8 mouse cellular contexts compared by ENCODE assay signal in the genomic region with DNA sequence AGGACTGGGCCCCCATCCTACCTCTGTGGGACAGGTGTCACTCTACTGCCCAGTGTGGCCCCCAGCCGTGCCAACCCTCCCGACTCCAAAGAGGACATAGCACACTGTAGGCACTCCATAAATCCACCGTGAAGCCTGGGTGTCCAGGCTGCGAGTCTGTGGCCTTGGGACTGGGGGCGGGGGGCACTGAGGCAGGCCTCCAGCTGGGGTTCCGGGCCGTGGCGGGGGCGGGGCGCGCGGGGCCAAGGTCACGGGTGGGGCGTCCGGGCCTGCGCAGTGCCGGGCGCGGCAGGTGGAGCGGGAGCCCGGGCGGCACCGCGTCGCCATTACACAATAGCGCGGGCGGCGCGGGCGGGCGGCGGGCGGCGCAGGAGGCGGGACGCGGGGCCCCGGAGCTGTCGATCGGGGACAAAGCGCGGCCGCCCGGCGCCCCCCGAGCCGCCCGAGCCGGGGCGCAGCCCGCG. TPM values are rescaled to one million over a fixed set of nuclear protein-coding genes. Genes with fewer than 3 reads are reported as not detected.
DNase-seq lines count a peak whose midpoint lies in the region; ATAC-seq and TF ChIP-seq lines count a peak whose summit lies in the region.

TSS of gene Aes (plus strand) at position 326 of the 464 bp plus-strand sequence.

- intact Hi-C loops in gastrocnemius, adult 2 months (cut with DNase I): no loop called here

- peak within 1 kb of the TSS; percentile 98 for H3K27ac ChIP-seq in gastrocnemius, adult 2 months
- peak within 1 kb of the TSS; percentile 90 for H3K27ac ChIP-seq in hindbrain, embryonic 14.5 days
- H3K27ac ChIP-seq in macrophage: peak within 1 kb of the TSS; percentile 87

- peak within 1 kb of the TSS; percentile 95 for H3K4me2 ChIP-seq in hindbrain, embryonic 14.5 days (replicated peaks)

- under 1% methylated on average over 30 of the region's 53 CpGs for WGBS in hindbrain, embryonic 14.5 days
- 0% methylated on average over 42 of the region's 53 CpGs for WGBS in macrophage (ENCODE audit: missing documents)

- no peaks in the 10 kb centered on the region for H3K9me3 ChIP-seq in hindbrain, embryonic 14.5 days (ENCODE audit: control insufficient read depth, low read length)

- no peaks in the 10 kb centered on the region; the same call in 1 of the 2 replicates for H3K27me3 ChIP-seq in hindbrain, embryonic 14.5 days (ENCODE audit: control insufficient read depth, insufficient read depth, low read length)

- no peak for TF ChIP-seq CTCF in gastrocnemius, adult 2 months (IDR thresholded peaks at IDR 0.05)

- peaks cover 23% of the 10 kb centered on the region; the same call in 1 of the 2 replicates for H3K36me3 ChIP-seq in hindbrain, embryonic 14.5 days (replicated peaks; ENCODE audit: control insufficient read depth, insufficient read depth)
- no peaks in the 10 kb centered on the region; the same call in 1 of the 2 replicates for H3K36me3 ChIP-seq in macrophage (ENCODE audit: inconsistent target)

- H3K4me3 ChIP-seq in gastrocnemius, adult 2 months: peak within 1 kb of the TSS; percentile 97
- H3K4me3 ChIP-seq in hindbrain, embryonic 14.5 days (replicated peaks; ENCODE audit: low read length): peak within 1 kb of the TSS; percentile 91
- H3K4me3 ChIP-seq in macrophage (ENCODE audit: inconsistent target): peak within 1 kb of the TSS; percentile 87

- peak; percentile 69 for ATAC-seq in hindbrain, embryonic 14.5 days (ENCODE audit: low FRiP score)

- H3K79me2 ChIP-seq in macrophage (ENCODE audit: inconsistent target): peaks cover 49% of the 10 kb centered on the region

- H3K9ac ChIP-seq in hindbrain, embryonic 14.5 days: peak within 1 kb of the TSS; percentile 100

- DNase-seq in R1 (ENCODE audit: low read depth, low spot score): peak; percentile 61
- DNase-seq in cerebellum, adult 9-11 months: peak; percentile 86
- DNase-seq in gastrocnemius, adult 2 months: peak; percentile 93
- peak; percentile 61 for DNase-seq in hindbrain, embryonic 14.5 days (ENCODE audit: low spot score)
- peak; percentile 59 to 69 for DNase-seq in left cerebral cortex, adult 8-10 months (ENCODE audit: low spot score in 2 of 2)
- peak; percentile 77 for DNase-seq in right cerebral cortex, postnatal 25 days
- no peak for DNase-seq in yolk sac, embryonic 10.5 days (ENCODE audit: low spot score)

- peaks cover 32% of the 10 kb centered on the region for H3K4me1 ChIP-seq in hindbrain, embryonic 14.5 days (replicated peaks; ENCODE audit: control insufficient read depth, insufficient read depth, low read length)

RNA-seq across cellular contexts. Expression of gene Aes, which starts in this region (rescaled TPM):
- 100 to 1,000 TPM; 847 to 871 TPM for total RNA-seq in gastrocnemius, adult 2 months (2021)
- 524 and 550 TPM in 2 replicates for polyA plus RNA-seq in hindbrain, embryonic 14.5 days (2014; fragmentation: Nextera tagmentation; extraction: Ambion mirVana)
- 100 to 1,000 TPM; 719 to 760 (median 743) TPM for total RNA-seq in left cerebral cortex, adult 8-10 months (2022)
- 100 to 1,000 TPM in 2 of 26 experiments, 10 to 100 TPM in 19, 1 to 10 TPM in 5; 2.7 to 107 (median 27.0) TPM for total RNA-seq in macrophage (2018; cell fraction: chromatin; rRNA removed)
- total RNA-seq in macrophage (2018; cell fraction: cytosol; rRNA removed): 100 to 1,000 TPM; 207 to 355 (median 268) TPM
- total RNA-seq in macrophage (2018; cell fraction: nucleus; rRNA removed): 100 to 1,000 TPM in 1 of 26 experiments, 10 to 100 TPM in 25; 19.7 to 104 (median 54.7) TPM
- 301 to 334 TPM (median 303 TPM) in 3 replicates for polyA plus RNA-seq in macrophage (2018)
